Mouse (Mus musculus): ENCODE measurements at regions not wholly inside any gene's neighbourhood (a gene's known extent, or its start where the extent isn't known, plus 50 kb on each side); places are given as distances from the start of the nearest gene placed in this dataset.
A peak's percentile ranks its signal among the peaks of the same experiment; 100 is the strongest.

DNA sequence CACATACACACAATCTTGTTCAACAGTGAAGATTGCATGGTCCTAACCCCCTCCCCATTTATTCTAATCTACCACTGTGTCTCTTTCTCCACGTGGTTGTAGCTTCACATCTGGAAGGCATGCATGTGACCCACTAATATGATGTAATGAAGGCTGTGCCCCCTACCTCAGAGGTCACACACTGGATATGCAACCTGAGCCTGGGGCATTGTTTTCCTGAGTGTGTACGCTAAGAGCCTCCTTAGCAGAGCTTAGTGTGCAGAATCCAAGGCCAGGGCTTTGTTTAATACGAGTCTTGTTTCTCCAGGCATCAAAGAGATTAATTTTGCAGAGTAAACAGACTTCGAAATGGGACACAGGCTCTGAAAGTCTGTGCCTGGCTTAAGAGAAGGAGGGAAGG lies 68.0 kb upstream of the Tnrc6c start:
- intact Hi-C loops (cut with DNase I) = no loop called here
- no peak for DNase-seq (ENCODE audit: low spot score in 2 of 2)

DNA sequence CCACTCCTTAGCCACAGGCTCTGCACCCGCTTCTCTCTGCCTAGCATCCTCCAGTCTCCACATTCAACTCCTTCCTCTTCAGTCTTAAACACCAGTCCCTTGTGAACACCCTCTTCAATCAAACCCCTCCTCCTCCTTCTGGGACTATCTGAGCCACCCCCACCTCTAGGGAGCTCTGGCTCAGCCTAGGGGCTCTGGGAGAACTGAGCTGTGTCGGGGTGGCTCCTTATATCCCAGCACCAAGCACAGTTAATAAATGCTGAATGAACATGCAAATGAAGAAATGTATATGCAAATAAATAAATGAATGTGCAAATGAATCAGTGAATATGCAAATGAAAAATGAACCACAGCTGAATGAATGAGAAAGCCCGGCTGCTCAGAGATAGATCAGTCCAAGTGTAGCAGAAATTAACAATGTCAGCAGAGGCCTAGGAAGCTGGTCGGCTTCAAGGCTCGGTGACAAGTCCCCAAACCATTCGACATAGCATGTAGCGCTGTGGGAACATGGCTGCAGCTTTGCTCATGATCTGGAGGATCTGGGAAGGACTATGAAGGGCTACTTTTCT lies 67.1 kb upstream of the Tnrc6c start:
- no peak for DNase-seq (ENCODE audit: low spot score in 2 of 2)
- intact Hi-C loops (cut with DNase I) = no loop called here

DNA sequence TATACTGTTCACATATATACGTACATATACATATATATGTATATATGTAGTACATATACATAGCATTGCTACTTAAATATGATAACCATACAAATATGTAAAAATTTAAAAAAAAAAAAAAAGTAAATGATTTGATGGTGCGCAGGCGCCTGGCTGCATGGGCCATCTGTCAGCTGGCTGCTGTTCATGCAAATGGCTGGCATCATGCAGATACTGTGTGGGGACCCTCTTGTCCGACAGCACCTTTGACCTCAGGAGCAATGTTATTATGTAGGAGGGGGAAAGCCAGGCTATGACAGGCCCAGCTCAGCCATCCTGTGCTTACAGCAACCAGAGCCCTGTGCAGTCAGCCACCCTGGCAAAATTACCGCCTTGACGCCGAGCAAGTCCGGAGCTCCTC lies 65.1 kb upstream of the Tnrc6c start:
- intact Hi-C loops (cut with DNase I) = no loop called here
- DNase-seq (ENCODE audit: low spot score in 2 of 2) = no peak

DNA sequence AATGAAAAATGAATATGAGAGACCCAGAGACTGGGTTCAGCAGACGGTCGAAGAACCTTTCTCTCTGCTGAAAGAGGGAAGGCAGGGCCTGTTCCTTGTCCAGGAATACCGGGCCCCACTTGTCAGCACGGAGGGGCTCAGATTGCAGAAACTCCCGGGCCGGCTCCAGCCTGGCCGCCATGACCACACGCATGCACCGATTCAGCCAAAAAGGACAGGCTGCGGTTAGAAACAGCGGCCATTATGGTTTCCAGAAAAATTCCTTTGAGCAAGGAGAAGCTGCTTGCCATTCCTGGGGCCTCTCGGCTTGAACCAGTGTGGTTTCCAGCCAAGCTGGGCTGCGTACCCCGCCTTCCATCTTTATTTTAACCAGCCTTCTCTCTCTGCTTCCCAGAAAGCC lies 64.7 kb upstream of the Tnrc6c start:
- intact Hi-C loops (cut with DNase I) = no loop called here
- no peak for DNase-seq (ENCODE audit: low spot score in 2 of 2)

DNA sequence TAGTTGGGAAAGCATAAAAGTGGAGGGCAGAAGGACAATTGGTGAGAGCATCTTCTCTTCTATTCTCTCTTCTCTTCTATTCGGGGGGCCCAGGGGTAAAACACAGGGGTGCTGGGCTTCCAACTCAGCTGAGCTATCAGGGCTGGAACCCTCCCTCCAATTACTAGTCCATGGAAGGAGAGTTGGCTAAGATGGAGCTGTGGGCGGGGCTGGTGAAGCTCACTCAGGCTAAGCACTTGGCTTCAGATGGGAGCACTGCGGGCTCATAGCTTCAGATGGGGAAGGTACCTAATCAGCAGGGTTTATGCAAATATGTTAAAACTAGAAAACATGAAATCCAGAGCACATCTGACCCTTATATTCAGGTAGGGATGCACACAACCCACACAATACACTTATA lies 61.5 kb upstream of the Tnrc6c start:
- intact Hi-C loops (cut with DNase I) = no loop called here
- no peak for DNase-seq (ENCODE audit: low spot score in 2 of 2)

DNA sequence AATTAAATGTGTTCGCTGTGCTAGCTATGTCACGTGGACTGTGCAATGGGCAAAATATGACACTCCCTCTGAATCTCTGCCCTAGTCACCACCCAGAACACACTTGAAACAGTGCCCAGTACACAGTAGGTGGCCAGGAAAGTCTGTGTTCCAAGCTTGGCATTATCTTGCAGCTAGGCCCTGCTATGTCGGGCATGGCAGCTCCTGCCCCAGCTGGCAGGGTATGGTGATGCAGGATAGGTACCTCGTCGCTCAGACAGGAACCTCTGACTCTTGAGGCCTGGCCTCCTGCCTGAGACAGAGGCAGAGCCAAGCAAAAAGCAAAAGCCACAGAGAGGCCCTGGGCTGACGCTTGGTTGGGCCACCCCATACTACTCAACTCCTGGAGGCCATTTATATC lies 57.9 kb upstream of the Tnrc6c start:
- intact Hi-C loops (cut with DNase I) = no loop called here
- DNase-seq (ENCODE audit: low spot score in 2 of 2) = no peak

DNA sequence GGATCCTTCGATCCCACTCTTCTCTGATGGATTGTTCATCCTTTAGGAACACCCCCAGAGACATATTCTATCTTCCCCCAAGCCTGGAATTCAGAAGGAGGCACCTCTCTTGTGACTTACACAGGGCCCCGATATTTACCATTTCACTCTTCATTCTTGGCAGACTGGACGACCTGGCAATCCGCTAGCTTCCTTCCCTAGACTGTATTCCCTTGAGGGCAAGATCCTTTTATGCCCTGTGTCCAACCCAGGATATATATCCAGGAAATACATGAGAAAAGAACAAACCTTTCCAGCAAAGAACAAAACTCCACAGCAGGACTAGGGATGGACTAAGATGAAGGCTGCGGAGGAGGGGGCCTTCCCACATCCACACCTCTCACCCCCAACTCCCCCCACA lies 56.3 kb upstream of the Tnrc6c start:
- intact Hi-C loops (cut with DNase I) = no loop called here
- DNase-seq (ENCODE audit: low spot score in 2 of 2) = no peak

DNA sequence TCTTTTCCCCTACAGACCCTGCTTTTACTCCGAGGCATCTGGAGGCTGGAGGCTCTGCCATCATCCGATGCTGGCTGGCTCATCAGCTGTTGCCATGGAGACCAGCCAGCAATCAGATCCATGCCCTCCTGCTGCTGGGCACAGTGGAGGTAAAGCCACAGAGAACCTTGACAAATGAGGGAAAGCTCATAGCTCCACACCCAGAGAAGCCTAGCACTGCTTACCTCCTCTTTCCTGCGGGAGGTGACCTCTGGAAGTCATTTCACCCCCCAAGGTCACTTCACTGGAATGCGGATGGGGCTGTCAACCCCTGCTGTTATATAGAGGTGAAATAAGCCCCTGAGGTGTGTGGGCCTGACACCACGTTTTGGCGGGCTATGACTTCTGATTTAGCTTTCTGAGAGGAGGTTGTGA lies 55.9 kb upstream of the Tnrc6c start:
- intact Hi-C loops (cut with DNase I) = no loop called here
- peak; percentile 68 to 70 for DNase-seq (ENCODE audit: low spot score in 2 of 2)

DNA sequence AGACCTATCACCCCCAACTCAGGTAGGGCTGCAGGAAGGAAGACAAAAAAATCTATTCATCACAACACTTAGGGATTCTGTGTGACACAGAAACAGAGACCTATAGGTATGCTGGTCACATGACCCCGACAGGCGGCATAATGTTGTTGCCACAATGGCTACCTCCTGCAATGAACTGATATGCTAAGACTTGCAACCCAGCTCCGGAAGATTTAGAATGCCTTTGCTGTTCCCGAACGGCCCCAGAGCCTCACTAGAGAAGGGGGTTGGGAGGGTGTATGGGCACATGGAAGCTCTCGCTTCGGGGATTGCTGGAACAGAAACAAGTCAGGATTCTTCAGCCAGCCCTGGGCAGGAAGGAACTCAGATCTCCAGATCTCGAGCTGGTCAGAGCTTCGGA lies 55.5 kb upstream of the Tnrc6c start:
- intact Hi-C loops (cut with DNase I) = no loop called here
- DNase-seq (ENCODE audit: low spot score in 2 of 2) = peak in 1 of 2 experiments; percentile 56

DNA sequence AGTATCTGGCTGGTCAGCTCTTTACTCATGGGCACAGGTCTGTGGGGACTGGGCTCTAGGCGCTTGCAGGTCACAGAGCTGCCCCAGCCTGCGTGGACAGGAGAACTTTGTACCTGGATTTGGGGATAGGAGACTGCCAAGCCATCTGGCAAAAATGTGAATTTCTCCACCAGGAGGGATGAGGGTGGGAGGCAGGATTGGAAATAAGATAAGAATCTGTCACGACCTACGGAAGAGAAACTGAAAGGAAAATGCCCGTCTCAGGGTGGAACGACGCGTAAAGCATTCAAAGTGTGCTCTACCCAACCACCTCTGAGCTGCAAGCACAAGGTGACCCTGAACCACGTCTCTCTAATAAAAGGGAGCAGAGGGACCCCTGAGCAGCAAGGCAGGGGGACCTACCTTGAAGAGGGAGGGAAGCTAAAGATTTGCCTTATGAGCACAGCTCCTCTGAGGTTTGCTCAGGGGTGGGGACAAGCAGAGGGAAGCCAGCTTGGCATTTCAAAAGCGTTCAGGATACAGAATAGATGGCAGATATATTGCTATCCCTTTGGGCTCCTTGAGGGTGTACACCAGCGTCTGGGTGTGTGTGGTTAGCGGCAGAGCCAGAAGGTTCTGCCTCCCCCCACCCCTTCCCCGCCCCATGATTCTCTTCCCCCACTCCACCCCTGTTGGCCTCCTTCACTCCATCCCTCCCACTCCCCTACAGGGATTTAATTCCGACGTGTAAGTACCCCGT lies 54.9 kb upstream of the Tnrc6c start:
- intact Hi-C loops (cut with DNase I) = no loop called here
- peak in 1 of 2 experiments; percentile 44 for DNase-seq (ENCODE audit: low spot score in 2 of 2)

DNA sequence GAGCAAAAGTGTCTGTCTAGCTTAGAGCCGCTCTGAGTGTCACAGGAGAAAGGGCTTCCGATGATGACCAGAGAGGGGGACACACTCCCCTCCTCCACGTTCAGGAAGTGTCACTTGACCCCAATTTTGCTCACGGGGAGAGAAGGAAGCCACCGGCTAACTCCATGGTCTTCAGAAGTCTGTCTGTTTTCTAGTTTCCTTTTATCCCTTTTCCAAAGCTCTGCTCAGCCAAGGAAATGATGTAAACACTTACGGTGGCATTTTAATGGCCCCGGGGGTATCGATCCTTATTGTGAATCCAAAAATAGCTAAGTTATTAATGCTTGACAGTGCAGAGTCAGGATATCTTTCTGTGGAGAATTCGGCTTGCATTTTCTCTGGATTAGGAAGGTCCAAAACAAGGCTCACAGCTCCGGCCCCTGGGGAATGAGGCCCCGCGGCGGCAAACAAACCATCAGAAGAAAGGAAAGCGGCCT lies 54.3 kb upstream of the Tnrc6c start:
- intact Hi-C loops (cut with DNase I) = no loop called here
- DNase-seq (ENCODE audit: low spot score in 2 of 2) = no peak

DNA sequence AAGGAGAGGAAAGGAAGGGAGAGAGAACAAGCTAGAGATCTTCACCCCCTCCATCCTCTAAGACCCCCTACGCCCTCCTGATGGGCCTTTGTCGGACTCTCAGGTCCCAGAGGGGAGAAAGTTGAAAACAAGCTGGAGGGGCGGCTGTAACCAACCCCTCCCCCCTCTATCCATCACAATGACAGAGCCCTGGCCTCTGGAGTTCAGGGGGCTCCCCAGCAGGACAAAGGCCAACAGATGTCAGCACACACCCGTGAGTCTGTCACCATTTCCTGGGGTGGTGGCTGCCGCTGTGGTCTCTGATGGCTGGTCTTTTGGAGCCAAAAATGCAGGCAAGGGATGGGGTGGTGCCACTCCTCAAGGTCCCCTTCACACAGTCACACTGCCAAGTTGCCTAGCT lies 52.9 kb upstream of the Tnrc6c start:
- intact Hi-C loops (cut with DNase I) = no loop called here
- DNase-seq (ENCODE audit: low spot score in 2 of 2) = no peak

DNA sequence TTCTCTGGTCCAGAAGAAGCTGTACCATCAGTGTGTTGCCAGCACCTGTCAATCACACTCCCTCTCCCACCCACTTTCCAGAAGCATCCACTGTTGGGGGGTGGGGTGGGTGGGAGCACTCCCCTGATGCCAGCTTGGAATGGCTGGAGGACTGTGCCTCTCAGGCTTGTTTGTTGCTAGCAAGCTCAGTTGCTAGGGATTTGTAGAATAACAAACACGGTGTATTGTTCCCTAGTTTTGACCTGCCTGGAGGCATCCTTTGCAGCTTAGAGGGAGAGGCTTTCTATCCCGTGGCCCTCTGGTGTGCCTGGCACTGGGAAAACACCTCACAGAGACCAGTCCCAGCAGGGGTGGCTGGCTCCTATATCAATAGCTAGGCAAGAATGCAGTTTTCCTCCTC lies 50.1 kb upstream of the Tnrc6c start:
- DNase-seq (ENCODE audit: low spot score in 2 of 2) = no peak
- intact Hi-C loops (cut with DNase I) = no loop called here
